Mouse (Mus musculus) CD4-positive naive resting alpha-beta T cell, adult 57 days (primary cell): Measurements from ENCODE around the gene Timm9. TPM values are rescaled to one million over a fixed set of nuclear protein-coding genes. Genes with fewer than 3 reads are reported as not detected.

Experiments
- total RNA-seq: library from RNA; stranded (reverse); gene quantifications from one replicate; pipeline ENCODE4 v1.2.4, GENCODE M21; 2023

Timm9 gene
- total RNA-seq, result 30.3 TPM

GRCm38 (mm10) chr12:71136130-71136973, at the start of gene Timm9, which contains the start of gene 2700049A03Rik:
Gene Timm9 (minus strand): TSS chr12:71136684.
Gene 2700049A03Rik (plus strand): TSS chr12:71136848.

GRCm38 (mm10) chr12:71111331-71111730, 25.2 kb downstream of the Timm9 start, which contains the start of gene Tomm20l:
Gene Tomm20l (plus strand): TSS chr12:71111428.

Other genes starting within 250 kb of the Timm9 start
- gene Actr10, start 198.8 kb downstream of the Timm9 start, total RNA-seq, result 140 TPM
- 213 TPM for gene Psma3, start 162.1 kb downstream of the Timm9 start, total RNA-seq
- 120 TPM for gene Arid4a, start 120.7 kb downstream of the Timm9 start, total RNA-seq
- gene Tomm20l, start 25.3 kb downstream of the Timm9 start, total RNA-seq, result not detected
- gene 2700049A03Rik, start 164 bp upstream of the Timm9 start, total RNA-seq, result 16.7 TPM
- gene Dact1, start 173.2 kb upstream of the Timm9 start, total RNA-seq, result 1.2 TPM